Mouse (Mus musculus): Measurements from ENCODE around the gene Taf5.

DNA sequence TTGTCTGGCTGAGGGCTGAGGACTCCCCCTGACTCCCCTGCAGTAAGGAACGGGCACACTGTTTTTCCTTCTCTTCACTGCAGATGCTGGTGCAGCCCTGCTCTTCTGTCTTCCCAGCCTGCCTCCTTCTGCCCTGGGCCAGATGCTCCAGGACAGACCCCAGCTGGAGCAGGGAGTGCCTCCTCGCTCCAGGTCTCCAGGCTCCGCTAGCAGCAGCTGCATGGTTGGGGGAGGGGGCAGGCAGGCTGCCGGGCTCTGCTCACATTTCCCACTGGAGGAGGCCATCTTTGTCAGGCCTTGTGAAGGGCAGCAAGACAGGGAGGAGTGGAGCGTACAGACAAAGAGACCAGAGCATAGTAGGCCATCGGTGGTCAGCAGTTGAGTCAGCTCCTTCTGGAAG, 48.2 kb upstream of the Taf5 start:
- TF ChIP-seq POLR2A (IDR thresholded peaks at IDR 0.05; ENCODE audit: low read depth, low read length) (no peak), CTCF (conservative IDR thresholded peaks at IDR 0.05; ENCODE audit: insufficient read depth, insufficient read length, low read depth, low read length) (no peak)

All from kidney, adult 2 months (tissue).